Comparison of ENCODE assay signal across 12 mouse cellular contexts in the genomic region with DNA sequence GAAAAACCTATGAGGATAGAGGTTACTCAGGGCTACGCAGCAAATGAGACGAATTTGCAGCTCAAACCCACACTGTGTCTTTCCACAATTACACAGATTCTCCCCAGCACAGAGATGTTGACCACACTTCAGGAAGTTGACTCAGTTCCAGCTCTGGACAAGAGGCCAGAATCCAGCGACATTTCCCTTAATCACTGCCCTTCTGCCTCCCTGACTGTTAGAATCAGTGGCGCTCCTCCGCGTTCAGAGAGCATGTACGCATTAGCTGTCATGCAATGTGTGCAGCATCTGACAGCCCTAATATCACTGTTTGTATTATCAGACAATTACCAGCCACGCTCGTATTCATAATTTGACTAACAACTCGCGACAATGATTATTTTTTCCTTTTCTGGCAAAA. TPM values are rescaled to one million over a fixed set of nuclear protein-coding genes. Genes with fewer than 3 reads are reported as not detected.
DNase-seq lines count a peak whose midpoint lies in the region; ATAC-seq and TF ChIP-seq lines count a peak whose summit lies in the region.
"Had no signal": no experiment of that assay in that cellular context is flagged by ENCODE, and none has a peak within 500 bp of the region (broad histone marks: within the 10 kb centered on the region; RNA-seq: fewer than 3 reads in every experiment).

No protein-coding gene starts in this region.

- peak; percentile 49 to 54 for DNase-seq in heart, adult 2 months
- no peak for DNase-seq in heart, embryonic 10.5 days (ENCODE audit: low spot score)
- peak; percentile 13 for DNase-seq in ovary, postnatal 14 days (ENCODE audit: low spot score)
- DNase-seq in ovary, adult 18-20 months (ENCODE audit: low spot score): no peak
- DNase-seq in kidney, postnatal 36 days: peak; percentile 16 to 32
- DNase-seq in retina, embryonic 14.5 days (ENCODE audit: low spot score): peak; percentile 10
- DNase-seq in spleen, adult 12 weeks (ENCODE audit: low spot score): no peak

- intact Hi-C loops in heart, adult 2 months (cut with DNase I): no loop called here

- no peak overlapping the region for H3K4me2 ChIP-seq in intestine, embryonic 15.5 days (replicated peaks)

- no peak overlapping the region for H3K27ac ChIP-seq in heart, adult 2 months
- H3K27ac ChIP-seq in heart, embryonic 10.5 days: no peak overlapping the region
- no peak overlapping the region for H3K27ac ChIP-seq in intestine, embryonic 15.5 days

- H3K9me3 ChIP-seq in heart, embryonic 10.5 days: no peaks in the 10 kb centered on the region
- no peaks in the 10 kb centered on the region for H3K9me3 ChIP-seq in intestine, embryonic 15.5 days

- H3K4me1 ChIP-seq in heart, adult 2 months (ENCODE audit: control insufficient read depth, insufficient read depth, low read length): peaks cover 1% of the 10 kb centered on the region; the same call in 1 of the 2 replicates
- no peaks in the 10 kb centered on the region for H3K4me1 ChIP-seq in heart, embryonic 10.5 days
- no peaks in the 10 kb centered on the region for H3K4me1 ChIP-seq in intestine, embryonic 15.5 days (replicated peaks)

- ATAC-seq in intestine, embryonic 15.5 days: no peak

- H3K36me3 ChIP-seq in heart, adult 2 months (ENCODE audit: control insufficient read depth, insufficient read depth, low read length): no peaks in the 10 kb centered on the region
- H3K36me3 ChIP-seq in heart, embryonic 10.5 days: no peaks in the 10 kb centered on the region
- no peaks in the 10 kb centered on the region for H3K36me3 ChIP-seq in intestine, embryonic 15.5 days

- no peak overlapping the region for H3K9ac ChIP-seq in heart, adult 2 months (ENCODE audit: low read depth, low read length)
- H3K9ac ChIP-seq in intestine, embryonic 15.5 days: no peak overlapping the region

- TF ChIP-seq CTCF in heart, adult 2 months (IDR thresholded peaks at IDR 0.05): no peak

- TF ChIP-seq EP300 in heart, adult 2 months (IDR thresholded peaks at IDR 0.05; ENCODE audit: insufficient read depth, low read depth, low read length): no peak

- no peaks in the 10 kb centered on the region for H3K79me2 ChIP-seq in heart, adult 2 months (replicated peaks; ENCODE audit: control insufficient read depth, insufficient read depth, low read length)

- WGBS in heart, adult 2 months: 37% methylated on average over 11 of the region's 11 CpGs
- 84% methylated on average over 11 of the region's 11 CpGs for WGBS in heart, embryonic 10.5 days
- 72% methylated on average over 11 of the region's 11 CpGs for WGBS in intestine, embryonic 15.5 days

- TF ChIP-seq POLR2A in heart, adult 2 months (IDR thresholded peaks at IDR 0.05; ENCODE audit: insufficient read depth, low read depth, low read length): no peak

- H3K27me3 ChIP-seq in heart, adult 2 months (ENCODE audit: control insufficient read depth, insufficient read depth, low read length): no peaks in the 10 kb centered on the region
- H3K27me3 ChIP-seq in heart, embryonic 10.5 days (ENCODE audit: insufficient read depth, poor library complexity, severe bottlenecking): no peaks in the 10 kb centered on the region
- no peaks in the 10 kb centered on the region for H3K27me3 ChIP-seq in intestine, embryonic 15.5 days (replicated peaks)

- no peak overlapping the region for H3K4me3 ChIP-seq in heart, adult 2 months
- no peak overlapping the region for H3K4me3 ChIP-seq in heart, embryonic 10.5 days
- no peak overlapping the region for H3K4me3 ChIP-seq in intestine, embryonic 15.5 days (replicated peaks)

RNA-seq across cellular contexts. Expression of a gene that starts 31.4 kb away (rescaled TPM):
- total RNA-seq in heart, adult 2 months (2021): not detected
- not detected in 2 replicates for polyA plus RNA-seq in heart, adult 2 months (2012; rRNA removed)
- not detected in 2 replicates for polyA plus RNA-seq in heart, embryonic 10.5 days (2016; fragmentation: Nextera tagmentation; extraction: Ambion mirVana)
- not detected in 2 replicates for polyA plus RNA-seq in intestine, embryonic 15.5 days (2015; fragmentation: Nextera tagmentation; extraction: Ambion mirVana)
- total RNA-seq: ES-E14 had no signal
- polyA plus RNA-seq: brain, embryonic 14.5 days; liver, embryonic 16.5 days; testis, adult 2 months had no signal

Comparison
In these comparisons a context has a peak if more than half of its experiments do, and no peak if none do; other contexts are left out.
1. DNase-seq: peak in heart, adult 2 months (2 of 2), ovary, postnatal 14 days (single experiment), kidney, postnatal 36 days (2 of 2) and retina, embryonic 14.5 days (single experiment); none in heart, embryonic 10.5 days (single experiment), ovary, adult 18-20 months (single experiment) and spleen, adult 12 weeks (single experiment).